15 mouse cellular contexts compared by ENCODE assay signal in the genomic region with DNA sequence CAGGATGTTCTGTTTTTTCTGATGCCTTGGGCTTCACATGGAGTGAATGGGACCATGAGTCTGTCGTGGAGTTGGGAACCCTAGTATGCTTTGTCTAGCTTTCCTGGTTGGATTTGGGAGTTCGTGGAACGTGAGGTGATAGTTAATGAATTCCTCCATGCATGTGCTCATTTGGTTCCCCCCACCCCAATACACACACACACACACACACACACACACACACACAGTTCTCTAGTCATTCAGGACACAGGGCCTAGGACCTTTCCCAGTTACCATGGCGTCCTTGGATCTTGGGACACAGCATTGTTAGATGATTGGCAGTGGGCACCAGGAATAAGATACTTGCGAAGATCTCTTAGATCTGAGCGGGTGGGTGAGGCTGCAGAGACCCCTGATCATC. TPM values are rescaled to one million over a fixed set of nuclear protein-coding genes. Genes with fewer than 3 reads are reported as not detected.
DNase-seq lines count a peak whose midpoint lies in the region; ATAC-seq lines count a peak whose summit lies in the region.
"Had no signal": no experiment of that assay in that cellular context is flagged by ENCODE, and none has a peak within 500 bp of the region (broad histone marks: within the 10 kb centered on the region; RNA-seq: fewer than 3 reads in every experiment).

No protein-coding gene starts in this region.

- H3K4me2 ChIP-seq in embryonic facial prominence, embryonic 12.5 days (replicated peaks): peak overlapping the region; percentile 35
- H3K4me2 ChIP-seq in forebrain, embryonic 12.5 days: peak overlapping the region; percentile 98
- peak overlapping the region; percentile 99 for H3K4me2 ChIP-seq in hindbrain, embryonic 14.5 days (replicated peaks)
- peak overlapping the region; percentile 98 for H3K4me2 ChIP-seq in midbrain, embryonic 16.5 days (ENCODE audit: low read length)
- H3K4me2 ChIP-seq: limb, embryonic 13.5 days had no signal

- H3K9ac ChIP-seq in embryonic facial prominence, embryonic 12.5 days: no peak overlapping the region
- peak overlapping the region; percentile 29; the same call in 1 of the 2 replicates for H3K9ac ChIP-seq in forebrain, embryonic 12.5 days
- peak overlapping the region; percentile 93 for H3K9ac ChIP-seq in hindbrain, embryonic 14.5 days
- H3K9ac ChIP-seq in midbrain, embryonic 16.5 days (ENCODE audit: low read depth, low read length): peak overlapping the region; percentile 60; the same call in 1 of the 2 replicates
- H3K9ac ChIP-seq: limb, embryonic 13.5 days; liver, postnatal 0 days had no signal

- 68% methylated on average over 6 of the region's 6 CpGs for WGBS in embryonic facial prominence, embryonic 12.5 days
- 39% methylated on average over 6 of the region's 6 CpGs for WGBS in forebrain, embryonic 12.5 days
- WGBS in hindbrain, embryonic 14.5 days: 24% methylated on average over 6 of the region's 6 CpGs
- 30% methylated on average over 6 of the region's 6 CpGs for WGBS in midbrain, embryonic 16.5 days

- no peak overlapping the region for H3K4me3 ChIP-seq in embryonic facial prominence, embryonic 12.5 days
- H3K4me3 ChIP-seq in forebrain, embryonic 12.5 days (replicated peaks): peak overlapping the region; percentile 15
- peak overlapping the region; percentile 92 for H3K4me3 ChIP-seq in hindbrain, embryonic 14.5 days (replicated peaks; ENCODE audit: low read length)
- H3K4me3 ChIP-seq in midbrain, embryonic 16.5 days (ENCODE audit: low read depth, low read length): peak overlapping the region; percentile 22
- H3K4me3 ChIP-seq: limb, embryonic 13.5 days; myocyte had no signal

- intact Hi-C loops in gastrocnemius, postnatal 36 days (cut with DNase I): no loop called here

- peaks cover 24% of the 10 kb centered on the region for H3K36me3 ChIP-seq in embryonic facial prominence, embryonic 12.5 days
- peaks cover 39% of the 10 kb centered on the region for H3K36me3 ChIP-seq in forebrain, embryonic 12.5 days (replicated peaks)
- H3K36me3 ChIP-seq in hindbrain, embryonic 14.5 days (replicated peaks; ENCODE audit: control insufficient read depth, insufficient read depth): no peaks in the 10 kb centered on the region; the same call in none of the 2 replicates
- no peaks in the 10 kb centered on the region for H3K36me3 ChIP-seq in midbrain, embryonic 16.5 days (ENCODE audit: control insufficient read depth, insufficient read depth, low read length)

- 0 out of 2 replicates have a peak overlapping the region, but pooled peaks have one; percentile 26 for H3K27ac ChIP-seq in embryonic facial prominence, embryonic 12.5 days
- H3K27ac ChIP-seq in forebrain, embryonic 12.5 days: peak overlapping the region; percentile 63
- peak overlapping the region; percentile 73 for H3K27ac ChIP-seq in hindbrain, embryonic 14.5 days
- peak overlapping the region; percentile 70; the same call in 1 of the 2 replicates for H3K27ac ChIP-seq in midbrain, embryonic 16.5 days (ENCODE audit: low read length)
- H3K27ac ChIP-seq: limb, embryonic 13.5 days had no signal

- no peaks in the 10 kb centered on the region for H3K27me3 ChIP-seq in embryonic facial prominence, embryonic 12.5 days
- H3K27me3 ChIP-seq in forebrain, embryonic 12.5 days: no peaks in the 10 kb centered on the region
- no peaks in the 10 kb centered on the region for H3K27me3 ChIP-seq in hindbrain, embryonic 14.5 days (ENCODE audit: control insufficient read depth, insufficient read depth, low read length)
- H3K27me3 ChIP-seq in midbrain, embryonic 16.5 days (ENCODE audit: control insufficient read depth, insufficient read depth, low read depth, low read length): no peaks in the 10 kb centered on the region

- no peak for ATAC-seq in embryonic facial prominence, embryonic 12.5 days (ENCODE audit: insufficient number of reproducible peaks, insufficient read depth, low FRiP score, low TSS enrichment)
- ATAC-seq in forebrain, embryonic 12.5 days (ENCODE audit: low FRiP score): 0 out of 2 replicates have a peak, but pooled peaks have one; percentile 24
- no peak for ATAC-seq in hindbrain, embryonic 14.5 days (ENCODE audit: low FRiP score)
- no peak for ATAC-seq in midbrain, embryonic 16.5 days
- ATAC-seq: CD4-positive, CD25-positive, alpha-beta regulatory T cell, adult 4 months; intestine, embryonic 16.5 days; liver, postnatal 0 days had no signal

- peaks cover 96% of the 10 kb centered on the region for H3K4me1 ChIP-seq in embryonic facial prominence, embryonic 12.5 days
- H3K4me1 ChIP-seq in forebrain, embryonic 12.5 days: peaks cover 100% of the 10 kb centered on the region
- H3K4me1 ChIP-seq in hindbrain, embryonic 14.5 days (replicated peaks; ENCODE audit: control insufficient read depth, insufficient read depth, low read length): peaks cover 93% of the 10 kb centered on the region
- H3K4me1 ChIP-seq in midbrain, embryonic 16.5 days (ENCODE audit: control insufficient read depth, insufficient read depth, low read length): peaks cover 89% of the 10 kb centered on the region

- DNase-seq in hindbrain, embryonic 14.5 days (ENCODE audit: low spot score): no peak
- DNase-seq in lung, postnatal 14 days: no peak
- DNase-seq in spleen, adult 12 weeks (ENCODE audit: low spot score): no peak
- DNase-seq in gastrocnemius, postnatal 36 days: no peak
- DNase-seq: cerebellum, adult 2 months; kidney, postnatal 14 days; liver, postnatal 0 days; thymus, adult 2 months had no signal

- no peaks in the 10 kb centered on the region for H3K9me3 ChIP-seq in embryonic facial prominence, embryonic 12.5 days
- no peaks in the 10 kb centered on the region for H3K9me3 ChIP-seq in forebrain, embryonic 12.5 days
- no peaks in the 10 kb centered on the region for H3K9me3 ChIP-seq in hindbrain, embryonic 14.5 days (ENCODE audit: control insufficient read depth, low read length)
- H3K9me3 ChIP-seq in midbrain, embryonic 16.5 days (replicated peaks; ENCODE audit: control insufficient read depth, low read length, poor library complexity, severe bottlenecking): no peaks in the 10 kb centered on the region
- H3K9me3 ChIP-seq: limb, embryonic 13.5 days had no signal

RNA-seq across cellular contexts. Expression of gene Mn1, which starts 11.7 kb away (rescaled TPM):
- polyA plus RNA-seq in embryonic facial prominence, embryonic 12.5 days (2016; fragmentation: Nextera tagmentation; extraction: Ambion mirVana): 57.8 and 58.3 TPM in 2 replicates
- 55.8 and 62.6 TPM in 2 replicates for polyA plus RNA-seq in forebrain, embryonic 12.5 days (2016; fragmentation: Nextera tagmentation; extraction: Ambion mirVana)
- 27.8 and 28.6 TPM in 2 replicates for polyA plus RNA-seq in hindbrain, embryonic 14.5 days (2014; fragmentation: Nextera tagmentation; extraction: Ambion mirVana)
- 41.6 and 50.3 TPM in 2 replicates for polyA plus RNA-seq in midbrain, embryonic 16.5 days (2015; fragmentation: Nextera tagmentation; extraction: Ambion mirVana)
- 10 to 100 TPM; 54.9 to 67.2 TPM for total RNA-seq in gastrocnemius, postnatal 36 days (2021)
- polyA plus RNA-seq: CD4-positive, CD25-positive, alpha-beta regulatory T cell, adult 4 months had no signal

Comparison
In these comparisons a context has a peak if more than half of its experiments do, and no peak if none do; other contexts are left out.
1. H3K4me2 ChIP-seq: peak in every context shown above with its lines; median percentile 99 in hindbrain, embryonic 14.5 days; 98 in forebrain, embryonic 12.5 days; 98 in midbrain, embryonic 16.5 days; 35 in embryonic facial prominence, embryonic 12.5 days.